Mouse (Mus musculus) monocyte, adult 59 days (primary cell): ENCODE results near the gene Coq6. TPM values are rescaled to one million over a fixed set of nuclear protein-coding genes. Genes with fewer than 3 reads are reported as not detected.

Experiments used
- total RNA-seq, 2 experiments: library from RNA; stranded (reverse); gene quantifications; one replicate each; pipeline ENCODE4 v1.2.4; 2023

Gene Coq6
- total RNA-seq = 1 to 10 TPM; 9.4 TPM

GRCm38 (mm10) chr12:84361555-84362489, at the start of gene Coq6, which contains the start of gene Fam161b:
Gene Coq6, plus strand, starts transcription at chr12:84361657.
Gene Fam161b, minus strand, starts transcription at chr12:84361833.

GRCm38 (mm10) chr12:84316721-84317621, 44.5 kb upstream of the Coq6 start, which contains the start of gene Zfp410:
Gene Zfp410, plus strand, starts transcription at chr12:84316852.

GRCm38 (mm10) chr12:84408819-84409507, 47.5 kb downstream of the Coq6 start, which contains the start of the genes Entpd5 and Bbof1:
Gene Entpd5, minus strand, starts transcription at chr12:84409029.
Gene Bbof1, plus strand, starts transcription at chr12:84409071.

GRCm38 (mm10) chr12:84416834-84417604, 55.6 kb downstream of the Coq6 start, which contains the start of gene Rnf113a2:
Gene Rnf113a2, plus strand, starts transcription at chr12:84417196.

Other genes with a start within 250 kb of the Coq6 start
- gene Dnal1, start 247.3 kb upstream of the Coq6 start, total RNA-seq = under 1 TPM; 0.52 to 0.73 TPM
- gene Pnma1, start 213.2 kb upstream of the Coq6 start, total RNA-seq = 1 to 10 TPM; 3.1 to 4.0 TPM
- 100 to 1,000 TPM in 1 of 2 experiments, 10 to 100 TPM in 1; 93.3 to 105 TPM for gene Elmsan1, start 142.8 kb upstream of the Coq6 start, total RNA-seq
- gene Ptgr2, start 76.4 kb upstream of the Coq6 start, total RNA-seq = 10 to 100 TPM; 18.1 to 18.3 TPM
- 10 to 100 TPM; 30.7 to 34.7 TPM for gene Zfp410, start 44.8 kb upstream of the Coq6 start, total RNA-seq
- 1 to 10 TPM in 1 of 2 experiments, under 1 TPM in 1; 0.49 to 1.1 TPM for gene Fam161b, start 176 bp downstream of the Coq6 start, total RNA-seq
- gene Entpd5, start 47.4 kb downstream of the Coq6 start, total RNA-seq = 1 to 10 TPM; 5.5 to 5.7 TPM
- under 1 TPM in 1 of 2 experiments, not detected in 1; 0.26 TPM for gene Bbof1, start 47.4 kb downstream of the Coq6 start, total RNA-seq
- 10 to 100 TPM; 27.7 to 29.6 TPM for gene Rnf113a2, start 55.5 kb downstream of the Coq6 start, total RNA-seq
- 1 to 10 TPM; 6.7 TPM for gene Aldh6a1, start 89.3 kb downstream of the Coq6 start, total RNA-seq
- gene Lin52, start 89.8 kb downstream of the Coq6 start, total RNA-seq = 10 to 100 TPM in 1 of 2 experiments, 1 to 10 TPM in 1; 8.3 to 10.5 TPM
- gene Vsx2, start 208.1 kb downstream of the Coq6 start, total RNA-seq = not detected